Mouse (Mus musculus) stomach, embryonic 15.5 days (tissue): ENCODE data around the gene Mthfsd. TPM values are rescaled to one million over a fixed set of nuclear protein-coding genes. Genes with fewer than 3 reads are reported as not detected.

Source experiments
- ATAC-seq: fragments of 200-750 bp; cut with Nextera tagmentation; 2 replicates; pipeline ENCODE4 v1.8.0; 2017; ENCODE audit warnings: low read depth, moderate number of reproducible peaks, moderate TSS enrichment; ENCODE audit not compliant: insufficient read depth, low FRiP score
- H3K27ac ChIP-seq: fragments of 300-500 bp; sonication (generic); 2 replicates; pipeline ENCODE4 v1.5.1; 2015; ENCODE audit warnings: mild to moderate bottlenecking, inconsistent platforms
- H3K27me3 ChIP-seq: fragments of 300-500 bp; sonication (generic); replicated peaks from 2 replicates; pipeline ENCODE4 v1.6.1; 2015; ENCODE audit warnings: inconsistent platforms
- H3K36me3 ChIP-seq: fragments of 300-500 bp; sonication (generic); 2 replicates; pipeline ENCODE4 v1.6.1; 2015; ENCODE audit warnings: inconsistent platforms
- H3K4me1 ChIP-seq: fragments of 300-500 bp; sonication (generic); 2 replicates; pipeline ENCODE4 v1.6.1; 2015; ENCODE audit warnings: inconsistent platforms
- H3K4me2 ChIP-seq: fragments of 300-500 bp; sonication (generic); 2 replicates; pipeline ENCODE4 v1.6.1; 2015; ENCODE audit warnings: mild to moderate bottlenecking, inconsistent platforms
- H3K4me3 ChIP-seq: fragments of 300-500 bp; sonication (generic); replicated peaks from 2 replicates; pipeline ENCODE4 v1.5.1; 2015; ENCODE audit warnings: inconsistent platforms
- H3K9ac ChIP-seq: fragments of 300-500 bp; sonication (generic); 2 replicates; pipeline ENCODE4 v1.6.1; 2015; ENCODE audit warnings: inconsistent platforms
- H3K9me3 ChIP-seq: fragments of 300-500 bp; sonication (generic); 2 replicates; pipeline ENCODE4 v1.6.1; 2016; ENCODE audit warnings: inconsistent platforms
- WGBS: fragments of 180-500 bp; shearing (Covaris S2); methylation state at CpG from one replicate; pipeline ENCODE4 v1.1.7; 2015; 5-methylcytosine and 5-hydroxymethylcytosine counted together
- polyA plus RNA-seq: library from polyadenylated mRNA; unstranded; fragments of >200 nt; fragmentation: Nextera tagmentation; extraction: Ambion mirVana; gene quantifications from 2 replicates; pipeline ENCODE4 v1.2.1, GENCODE M21; 2015

The Mthfsd gene
- polyA plus RNA-seq, 1 experiment from 2014 or later: 53.9 TPM

- 40% methylated on average over 17 of the region's 17 CpGs for WGBS
- Histone ChIP-seq H3K9me3 (no peaks in the 10 kb centered on the region), H3K4me1 (peaks cover 24% of the 10 kb centered on the region; the same call in 1 of the 2 replicates), H3K36me3 (no peaks in the 10 kb centered on the region), H3K27ac (no peak overlapping the region), H3K4me3 (no peak overlapping the region), H3K9ac (no peak overlapping the region), H3K27me3 (peaks cover 92% of the 10 kb centered on the region), H3K4me2 (no peak overlapping the region)
- no peak for ATAC-seq
Observed at GRCm38 (mm10) chr8:121120456-121121419, 12.5 kb upstream of the Mthfsd start.

- no peak for ATAC-seq
- Histone ChIP-seq H3K9me3 (no peaks in the 10 kb centered on the region), H3K27ac (no peak overlapping the region), H3K4me1 (peaks cover 22% of the 10 kb centered on the region; the same call in 1 of the 2 replicates), H3K9ac (no peak overlapping the region), H3K4me2 (no peak overlapping the region), H3K4me3 (no peak overlapping the region; the same call in 1 of the 2 replicates), H3K36me3 (no peaks in the 10 kb centered on the region), H3K27me3 (peaks cover 93% of the 10 kb centered on the region)
- WGBS: 42% methylated on average over 12 of the region's 12 CpGs
Observed at GRCm38 (mm10) chr8:121119635-121120455, 11.7 kb upstream of the Mthfsd start.

- Histone ChIP-seq H3K27ac (no peak overlapping the region), H3K27me3 (peaks cover 93% of the 10 kb centered on the region), H3K36me3 (no peaks in the 10 kb centered on the region), H3K9ac (no peak overlapping the region), H3K4me2 (no peak overlapping the region), H3K4me1 (peaks cover 20% of the 10 kb centered on the region; the same call in 1 of the 2 replicates), H3K4me3 (peak overlapping the region; percentile 1), H3K9me3 (no peaks in the 10 kb centered on the region)
- WGBS: 17% methylated on average over 18 of the region's 18 CpGs
- no peak for ATAC-seq
Observed at GRCm38 (mm10) chr8:121118634-121119420, 10.6 kb upstream of the Mthfsd start.

GRCm38 (mm10) chr8:121117906-121118305 lies 9.7 kb upstream of the Mthfsd start:
- Histone ChIP-seq H3K4me1 (peaks cover 20% of the 10 kb centered on the region; the same call in 1 of the 2 replicates), H3K4me2 (peak overlapping the region; percentile 88), H3K27ac (no peak overlapping the region), H3K36me3 (no peaks in the 10 kb centered on the region), H3K9me3 (no peaks in the 10 kb centered on the region), H3K9ac (no peak overlapping the region), H3K27me3 (peaks cover 88% of the 10 kb centered on the region), H3K4me3 (peak overlapping the region; percentile 49)
- no peak for ATAC-seq
- 3% methylated on average over 28 of the region's 28 CpGs for WGBS

- Histone ChIP-seq H3K27ac (no peak overlapping the region), H3K27me3 (peaks cover 81% of the 10 kb centered on the region), H3K9me3 (no peaks in the 10 kb centered on the region), H3K4me1 (peaks cover 20% of the 10 kb centered on the region; the same call in 1 of the 2 replicates), H3K4me3 (peak overlapping the region; percentile 49), H3K9ac (no peak overlapping the region), H3K4me2 (peak overlapping the region; percentile 88), H3K36me3 (no peaks in the 10 kb centered on the region)
- WGBS: under 1% methylated on average over 59 of the region's 62 CpGs
- no peak for ATAC-seq
Observed at GRCm38 (mm10) chr8:121117186-121117651, 9.0 kb upstream of the Mthfsd start.

- Histone ChIP-seq H3K4me3 (peak overlapping the region; percentile 49), H3K9me3 (no peaks in the 10 kb centered on the region), H3K27me3 (peaks cover 76% of the 10 kb centered on the region), H3K36me3 (no peaks in the 10 kb centered on the region), H3K4me2 (peak overlapping the region; percentile 88), H3K9ac (0 out of 2 replicates have a peak overlapping the region, but pooled peaks have one; percentile 35), H3K4me1 (peaks cover 20% of the 10 kb centered on the region; the same call in 1 of the 2 replicates), H3K27ac (no peak overlapping the region)
- WGBS: under 1% methylated on average over 55 of the region's 55 CpGs
- 0 out of 2 replicates have a peak, but pooled peaks have one; percentile 33 for ATAC-seq
Observed at GRCm38 (mm10) chr8:121116591-121117185, 8.5 kb upstream of the Mthfsd start.

GRCm38 (mm10) chr8:121115948-121116347 lies 7.8 kb upstream of the Mthfsd start, which contains the start of gene Foxc2:
Foxc2 (plus strand) TSS chr8:121116171.
- no peak for ATAC-seq
- WGBS: under 1% methylated on average over 25 of the region's 25 CpGs
- Histone ChIP-seq H3K4me1 (peaks cover 20% of the 10 kb centered on the region; the same call in 1 of the 2 replicates), H3K4me3 (peak within 1 kb of the TSS; percentile 49), H3K9me3 (no peaks in the 10 kb centered on the region), H3K36me3 (no peaks in the 10 kb centered on the region), H3K27me3 (peaks cover 69% of the 10 kb centered on the region), H3K4me2 (peak within 1 kb of the TSS; percentile 88), H3K27ac (0 out of 2 replicates have a peak within 1 kb of the TSS, but pooled peaks have one; percentile 23), H3K9ac (0 out of 2 replicates have a peak within 1 kb of the TSS, but pooled peaks have one; percentile 35)

- Histone ChIP-seq H3K4me2 (no peak overlapping the region), H3K36me3 (no peaks in the 10 kb centered on the region), H3K9me3 (no peaks in the 10 kb centered on the region), H3K27ac (no peak overlapping the region), H3K27me3 (peaks cover 61% of the 10 kb centered on the region), H3K9ac (no peak overlapping the region), H3K4me3 (no peak overlapping the region), H3K4me1 (peaks cover 20% of the 10 kb centered on the region; the same call in 1 of the 2 replicates)
- 2% methylated on average over 25 of the region's 25 CpGs for WGBS
- no peak for ATAC-seq
Observed at GRCm38 (mm10) chr8:121115136-121115535, 6.9 kb upstream of the Mthfsd start.

GRCm38 (mm10) chr8:121113261-121113660 lies 5.1 kb upstream of the Mthfsd start:
- WGBS: under 1% methylated on average over 21 of the region's 21 CpGs
- peak overlapping the region; percentile 42 for H3K4me2 ChIP-seq
- no peak overlapping the region for H3K27ac ChIP-seq
- H3K9ac ChIP-seq: no peak overlapping the region
- peak; percentile 23; the same call in 1 of the 2 replicates for ATAC-seq
- H3K9me3 ChIP-seq: no peaks in the 10 kb centered on the region
- H3K27me3 ChIP-seq: peaks cover 44% of the 10 kb centered on the region
- peaks cover 20% of the 10 kb centered on the region; the same call in 1 of the 2 replicates for H3K4me1 ChIP-seq
- 0 out of 2 replicates have a peak overlapping the region, but pooled peaks have one; percentile 1 for H3K4me3 ChIP-seq
- H3K36me3 ChIP-seq: no peaks in the 10 kb centered on the region

- ATAC-seq: no peak
- WGBS: 37% methylated on average over 7 of the region's 7 CpGs
- H3K27ac ChIP-seq: no peak overlapping the region
- peaks cover 24% of the 10 kb centered on the region for H3K27me3 ChIP-seq
- no peaks in the 10 kb centered on the region for H3K9me3 ChIP-seq
- no peaks in the 10 kb centered on the region for H3K36me3 ChIP-seq
- peaks cover 16% of the 10 kb centered on the region for H3K4me1 ChIP-seq
- H3K4me3 ChIP-seq: no peak overlapping the region
- no peak overlapping the region for H3K9ac ChIP-seq
- no peak overlapping the region for H3K4me2 ChIP-seq
Observed at GRCm38 (mm10) chr8:121111145-121111907, 3.1 kb upstream of the Mthfsd start.
